In the genomic region with DNA sequence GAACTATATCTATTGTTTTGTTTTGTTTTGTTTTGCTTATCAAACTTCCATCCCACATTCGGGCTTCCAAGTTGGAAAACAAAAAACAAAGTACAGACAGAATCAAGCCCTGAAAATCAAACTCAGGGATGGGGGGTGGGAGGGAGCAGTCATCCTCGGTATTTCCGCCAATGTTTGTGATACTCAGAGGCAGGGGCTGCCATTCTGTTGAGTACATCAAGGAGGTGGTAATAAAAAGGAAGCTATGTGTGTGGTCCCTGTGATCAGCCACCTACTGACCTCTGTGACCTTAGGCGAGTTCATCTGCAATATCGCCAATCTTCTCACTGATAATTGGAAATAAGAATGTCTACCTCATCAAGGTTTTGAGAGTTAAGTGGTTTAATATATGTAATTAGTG, we compare ENCODE assay signal across 8 mouse cellular contexts. TPM values are rescaled to one million over a fixed set of nuclear protein-coding genes. Genes with fewer than 3 reads are reported as not detected.
DNase-seq lines count a peak whose midpoint lies in the region; ATAC-seq and TF ChIP-seq lines count a peak whose summit lies in the region.

No protein-coding gene starts in this region.

- no peaks in the 10 kb centered on the region for H3K36me3 ChIP-seq in liver, adult 2 months (ENCODE audit: control insufficient read depth, insufficient read depth, low read length)
- H3K36me3 ChIP-seq in myocyte (ENCODE audit: control insufficient read depth, insufficient read depth), result no peaks in the 10 kb centered on the region

- H3K4me3 ChIP-seq in liver, adult 2 months (ENCODE audit: insufficient read depth, low read depth, low read length), result peak overlapping the region; percentile 35
- peak overlapping the region; percentile 31 for H3K4me3 ChIP-seq in myocyte

- H3K9ac ChIP-seq in liver, adult 2 months (ENCODE audit: low read depth, low read length), result no peak overlapping the region

- 31% methylated on average over 5 of the region's 5 CpGs for WGBS in liver, adult 2 months

- peaks cover 8% of the 10 kb centered on the region for H3K4me1 ChIP-seq in liver, adult 2 months (ENCODE audit: control insufficient read depth, insufficient read depth, low read length)

- H3K27me3 ChIP-seq in liver, adult 2 months (ENCODE audit: control insufficient read depth, insufficient read depth, low read length), result no peaks in the 10 kb centered on the region
- no peaks in the 10 kb centered on the region for H3K27me3 ChIP-seq in myocyte (ENCODE audit: control insufficient read depth, insufficient read depth, insufficient read length)

- H3K27ac ChIP-seq in liver, adult 2 months (replicated peaks; ENCODE audit: insufficient read depth, low read depth, low read length), result 0 out of 2 replicates have a peak overlapping the region, but pooled peaks have one; percentile 10

- no peak overlapping the region for H3ac ChIP-seq in myocyte (ENCODE audit: control insufficient read depth, insufficient read length)

- ATAC-seq in inflammation-experienced regulatory T-cells, adult 6 months, result peak; percentile 33

- peaks cover 15% of the 10 kb centered on the region for H3K79me2 ChIP-seq in liver, adult 2 months (ENCODE audit: control insufficient read depth, insufficient read depth, low read length)
- peaks cover 21% of the 10 kb centered on the region for H3K79me2 ChIP-seq in myocyte (ENCODE audit: control insufficient read depth, insufficient read depth)

- TF ChIP-seq POLR2A in liver, adult 2 months (IDR thresholded peaks at IDR 0.05; ENCODE audit: extremely low read depth, insufficient read depth, low read length), result no peak
- TF ChIP-seq POLR2A in myocyte (IDR thresholded peaks at IDR 0.05; ENCODE audit: insufficient read length, low read depth), result no peak

- no peak for TF ChIP-seq CTCF in liver, adult 2 months (IDR thresholded peaks at IDR 0.05; ENCODE audit: low read depth, low read length)

- no peak for DNase-seq in liver, adult 2 months (ENCODE audit: extremely low read depth, low read depth, low spot score)
- DNase-seq in liver, result no peak
- DNase-seq in embryo, embryonic 11 days, result peak; percentile 18
- no peak for DNase-seq in adrenal gland, adult 8-10 months
- no peak for DNase-seq in ovary, postnatal 36 days (ENCODE audit: low spot score)
- no peak for DNase-seq in layer of hippocampus, postnatal 10 days (ENCODE audit: low spot score in 2 of 2)

- H3K4me2 ChIP-seq in myocyte (ENCODE audit: low read depth), result peak overlapping the region; percentile 77

TF ChIP-seq in myocyte, 11 proteins besides CTCF, POLR2A, EP300 and RAD21:
- no peak for TF ChIP-seq USF1 (IDR thresholded peaks at IDR 0.05; ENCODE audit: low read depth)
- no peak for TF ChIP-seq MYOG (IDR thresholded peaks at IDR 0.05; ENCODE audit: control insufficient read depth in 1 of 3, insufficient read depth in 1 of 3, insufficient read length in 2 of 3, low read depth in 2 of 3)
- no peak for TF ChIP-seq REST (IDR thresholded peaks at IDR 0.05; ENCODE audit: insufficient read depth, insufficient read length)
- no peak for TF ChIP-seq E2F4 (IDR thresholded peaks at IDR 0.05; ENCODE audit: insufficient read depth)
- no peak for TF ChIP-seq POLR2AphosphoS2 (IDR thresholded peaks at IDR 0.05; ENCODE audit: insufficient read length, low read depth)
- TF ChIP-seq SRF (IDR thresholded peaks at IDR 0.05; ENCODE audit: control insufficient read depth, insufficient read length, low read depth), result no peak
- TF ChIP-seq MAX (IDR thresholded peaks at IDR 0.05; ENCODE audit: low read depth), result no peak
- TF ChIP-seq CEBPB (IDR thresholded peaks at IDR 0.05; ENCODE audit: insufficient read depth, poor library complexity, severe bottlenecking), result no peak
- no peak for TF ChIP-seq TCF3 (IDR thresholded peaks at IDR 0.05; ENCODE audit: insufficient read length, low read depth)
- no peak for TF ChIP-seq TCF12 (IDR thresholded peaks at IDR 0.05; ENCODE audit: insufficient read depth, poor library complexity, severe bottlenecking)
- no peak for TF ChIP-seq MYOD1 (IDR thresholded peaks at IDR 0.05; ENCODE audit: control insufficient read depth in 1 of 3, insufficient read length in 2 of 3, low read depth in 2 of 3)

RNA-seq across cellular contexts. Expression of a gene that starts 0.3 kb away (rescaled TPM):
- 23.9 and 25.9 TPM in 2 replicates for total RNA-seq in liver, adult 2 months (2014; rRNA removed)
- polyA plus RNA-seq in liver, adult 2 months (2012; rRNA removed), result 57.7 and 66.5 TPM in 2 replicates
- polyA plus RNA-seq in inflammation-experienced regulatory T-cells, adult 6 months (2017; shearing (Covaris generic)), result 10 to 100 TPM in 1 of 3 experiments, 1 to 10 TPM in 2; 5.6 to 12.7 (median 8.7) TPM
- 29.1 TPM for polyA plus RNA-seq in myocyte (2012; fragmentation: generic; extraction: Trizol)
- 10 to 100 TPM; 32.8 to 50.0 (median 37.1) TPM for total RNA-seq in adrenal gland, adult 8-10 months (2022)
- 10 to 100 TPM; 62.0 to 69.2 TPM for total RNA-seq in layer of hippocampus, postnatal 10 days (2021)

RNA-seq across cellular contexts. Expression of a gene that starts 21.5 kb away (rescaled TPM):
- not detected in 2 replicates for total RNA-seq in liver, adult 2 months (2014; rRNA removed)
- polyA plus RNA-seq in liver, adult 2 months (2012; rRNA removed), result not detected in 2 replicates
- not detected for polyA plus RNA-seq in inflammation-experienced regulatory T-cells, adult 6 months (2017; shearing (Covaris generic))
- polyA plus RNA-seq in myocyte (2012; fragmentation: generic; extraction: Trizol), result not detected
- total RNA-seq in adrenal gland, adult 8-10 months (2022), result not detected
- not detected for total RNA-seq in layer of hippocampus, postnatal 10 days (2021)

RNA-seq across cellular contexts. Expression of a gene that starts 35.2 kb away (rescaled TPM):
- total RNA-seq in liver, adult 2 months (2014; rRNA removed), result not detected in 2 replicates
- polyA plus RNA-seq in liver, adult 2 months (2012; rRNA removed), result not detected in 2 replicates
- polyA plus RNA-seq in inflammation-experienced regulatory T-cells, adult 6 months (2017; shearing (Covaris generic)), result not detected
- 1.4 TPM for polyA plus RNA-seq in myocyte (2012; fragmentation: generic; extraction: Trizol)
- total RNA-seq in adrenal gland, adult 8-10 months (2022), result 1 to 10 TPM in 1 of 4 experiments, under 1 TPM in 3; 0.31 to 1.0 (median 0.69) TPM
- total RNA-seq in layer of hippocampus, postnatal 10 days (2021), result 1 to 10 TPM; 1.0 to 1.2 TPM

RNA-seq across cellular contexts. Expression of a gene that starts 54.2 kb away (rescaled TPM):
- not detected in 2 replicates for total RNA-seq in liver, adult 2 months (2014; rRNA removed)
- not detected in 2 replicates for polyA plus RNA-seq in liver, adult 2 months (2012; rRNA removed)
- not detected for polyA plus RNA-seq in inflammation-experienced regulatory T-cells, adult 6 months (2017; shearing (Covaris generic))
- 0.04 TPM for polyA plus RNA-seq in myocyte (2012; fragmentation: generic; extraction: Trizol)
- under 1 TPM in 3 of 4 experiments, not detected in 1; 0.14 to 0.30 (median 0.25) TPM for total RNA-seq in adrenal gland, adult 8-10 months (2022)
- under 1 TPM; 0.14 to 0.31 TPM for total RNA-seq in layer of hippocampus, postnatal 10 days (2021)
